ENCODE assay signal across 8 mouse cellular contexts in genomic region chr3:110141351-110142302, GRCm38 (mm10). TPM values are rescaled to one million over a fixed set of nuclear protein-coding genes. Genes with fewer than 3 reads are reported as not detected.
DNase-seq lines count a peak whose midpoint lies in the region; ATAC-seq and TF ChIP-seq lines count a peak whose summit lies in the region.

No protein-coding gene starts in this region.

- peak; percentile 69 to 74 for DNase-seq in cerebellum, adult 2 months
- DNase-seq in forelimb bud, embryonic 11.5 days (ENCODE audit: low read depth, low spot score): peak; percentile 70

- peak overlapping the region; percentile 90 for H3K4me3 ChIP-seq in megakaryocyte, embryonic 14.5 days (replicated peaks)
- H3K4me3 ChIP-seq in cerebellum, adult 2 months (replicated peaks; ENCODE audit: insufficient read depth, low read depth, low read length): peak overlapping the region; percentile 98
- H3K4me3 ChIP-seq in intestine, embryonic 16.5 days (ENCODE audit: low read length): peak overlapping the region; percentile 66
- H3K4me3 ChIP-seq in limb, embryonic 12.5 days (replicated peaks): peak overlapping the region; percentile 67
- H3K4me3 ChIP-seq in midbrain, embryonic 16.5 days (ENCODE audit: low read depth, low read length): peak overlapping the region; percentile 46

- no peak for ATAC-seq in megakaryocyte, adult 5-6 weeks (ENCODE audit: poor library complexity, severe bottlenecking)
- ATAC-seq in intestine, embryonic 16.5 days: peak; percentile 29; the same call in 1 of the 2 replicates
- ATAC-seq in limb, embryonic 12.5 days (ENCODE audit: insufficient number of reproducible peaks, insufficient read depth, low FRiP score, low TSS enrichment, low read depth): no peak
- ATAC-seq in midbrain, embryonic 16.5 days: peak; percentile 29; the same call in 1 of the 2 replicates
- no peak for ATAC-seq in erythroid progenitor cell, adult 5-6 weeks (replicated peaks; ENCODE audit: low FRiP score, poor library complexity, severe bottlenecking)

- H3K4me2 ChIP-seq in intestine, embryonic 16.5 days (ENCODE audit: low read depth, low read length): peak overlapping the region; percentile 100
- peak overlapping the region; percentile 99 for H3K4me2 ChIP-seq in limb, embryonic 12.5 days
- H3K4me2 ChIP-seq in midbrain, embryonic 16.5 days (ENCODE audit: low read length): peak overlapping the region; percentile 73

- 1% methylated on average over 13 of the region's 13 CpGs for WGBS in cerebellum, adult 2 months
- WGBS in intestine, embryonic 16.5 days: 4% methylated on average over 13 of the region's 13 CpGs
- WGBS in limb, embryonic 12.5 days: 3% methylated on average over 13 of the region's 13 CpGs
- 2% methylated on average over 13 of the region's 13 CpGs for WGBS in midbrain, embryonic 16.5 days

- 0 out of 2 replicates have a peak, but pooled peaks cover 2% of the 10 kb centered on the region for H3K9me3 ChIP-seq in megakaryocyte, embryonic 14.5 days
- no peaks in the 10 kb centered on the region for H3K9me3 ChIP-seq in intestine, embryonic 16.5 days (ENCODE audit: control insufficient read depth, low read length)
- no peaks in the 10 kb centered on the region for H3K9me3 ChIP-seq in limb, embryonic 12.5 days
- no peaks in the 10 kb centered on the region for H3K9me3 ChIP-seq in midbrain, embryonic 16.5 days (replicated peaks; ENCODE audit: control insufficient read depth, low read length, poor library complexity, severe bottlenecking)

- H3K4me1 ChIP-seq in megakaryocyte, embryonic 14.5 days: peaks cover 21% of the 10 kb centered on the region
- H3K4me1 ChIP-seq in cerebellum, adult 2 months (ENCODE audit: control insufficient read depth, insufficient read depth, low read length): peaks cover 9% of the 10 kb centered on the region
- H3K4me1 ChIP-seq in intestine, embryonic 16.5 days (ENCODE audit: control insufficient read depth, insufficient read depth, low read length): peaks cover 8% of the 10 kb centered on the region; the same call in 1 of the 2 replicates
- H3K4me1 ChIP-seq in limb, embryonic 12.5 days (replicated peaks): no peaks in the 10 kb centered on the region; the same call in 1 of the 2 replicates
- peaks cover 2% of the 10 kb centered on the region; the same call in 1 of the 2 replicates for H3K4me1 ChIP-seq in midbrain, embryonic 16.5 days (ENCODE audit: control insufficient read depth, insufficient read depth, low read length)

- peak; percentile 52; the same call in 1 of the 2 replicates for TF ChIP-seq CTCF in cerebellum, adult 2 months (IDR thresholded peaks at IDR 0.05; ENCODE audit: borderline replicate concordance, insufficient read depth, low read depth, low read length)

- H3K27me3 ChIP-seq in megakaryocyte, embryonic 14.5 days (replicated peaks): peaks cover 43% of the 10 kb centered on the region
- H3K27me3 ChIP-seq in cerebellum, adult 2 months (ENCODE audit: control insufficient read depth, insufficient read depth, low read length): 0 out of 2 replicates have a peak, but pooled peaks cover 1% of the 10 kb centered on the region
- peaks cover 4% of the 10 kb centered on the region; the same call in 1 of the 2 replicates for H3K27me3 ChIP-seq in intestine, embryonic 16.5 days (replicated peaks; ENCODE audit: control insufficient read depth, insufficient read depth, low read length)
- peaks cover 31% of the 10 kb centered on the region for H3K27me3 ChIP-seq in limb, embryonic 12.5 days
- no peaks in the 10 kb centered on the region for H3K27me3 ChIP-seq in midbrain, embryonic 16.5 days (ENCODE audit: control insufficient read depth, insufficient read depth, low read depth, low read length)

- no peaks in the 10 kb centered on the region for H3K36me3 ChIP-seq in megakaryocyte, embryonic 14.5 days (replicated peaks; ENCODE audit: low read length)
- no peaks in the 10 kb centered on the region for H3K36me3 ChIP-seq in intestine, embryonic 16.5 days (ENCODE audit: control insufficient read depth, insufficient read depth, low read length)
- H3K36me3 ChIP-seq in limb, embryonic 12.5 days: no peaks in the 10 kb centered on the region
- H3K36me3 ChIP-seq in midbrain, embryonic 16.5 days (ENCODE audit: control insufficient read depth, insufficient read depth, low read length): no peaks in the 10 kb centered on the region

- TF ChIP-seq POLR2A in cerebellum, adult 2 months (IDR thresholded peaks at IDR 0.05; ENCODE audit: borderline replicate concordance, insufficient read depth, low read length): no peak

- H3K9ac ChIP-seq in intestine, embryonic 16.5 days (ENCODE audit: low read depth, low read length): peak overlapping the region; percentile 55; the same call in 1 of the 2 replicates
- peak overlapping the region; percentile 73; the same call in 1 of the 2 replicates for H3K9ac ChIP-seq in limb, embryonic 12.5 days (replicated peaks)
- H3K9ac ChIP-seq in midbrain, embryonic 16.5 days (ENCODE audit: low read depth, low read length): peak overlapping the region; percentile 81

- peak overlapping the region; percentile 29; the same call in 1 of the 2 replicates for H3K27ac ChIP-seq in cerebellum, adult 2 months (ENCODE audit: insufficient read depth, low read length)
- no peak overlapping the region for H3K27ac ChIP-seq in intestine, embryonic 16.5 days (ENCODE audit: low read length)
- H3K27ac ChIP-seq in limb, embryonic 12.5 days: no peak overlapping the region
- peak overlapping the region; percentile 91 for H3K27ac ChIP-seq in midbrain, embryonic 16.5 days (ENCODE audit: low read length)

RNA-seq across cellular contexts. Expression of gene Ntng1, which starts 2.2 kb away (rescaled TPM):
- polyA plus RNA-seq in megakaryocyte, embryonic 14.5 days (2012; ENCODE audit: insufficient read depth, low replicate concordance): not detected in 2 replicates
- total RNA-seq in megakaryocyte, adult 5-6 weeks (2015): not detected in 2 replicates
- total RNA-seq in megakaryocyte, adult 5-6 weeks (2017): not detected in 2 replicates
- polyA plus RNA-seq in cerebellum, adult 2 months (2012; rRNA removed): 24.9 and 27.8 TPM in 2 replicates
- polyA plus RNA-seq in intestine, embryonic 16.5 days (2015; fragmentation: Nextera tagmentation; extraction: Ambion mirVana): 2.3 and 3.0 TPM in 2 replicates
- 4.5 and 5.3 TPM in 2 replicates for polyA plus RNA-seq in limb, embryonic 12.5 days (2016; fragmentation: Nextera tagmentation; extraction: Ambion mirVana)
- 53.8 and 67.7 TPM in 2 replicates for polyA plus RNA-seq in midbrain, embryonic 16.5 days (2015; fragmentation: Nextera tagmentation; extraction: Ambion mirVana)
- total RNA-seq in erythroid progenitor cell, adult 5-6 weeks (2015; ENCODE audit: low replicate concordance): not detected in 2 replicates
- total RNA-seq in erythroid progenitor cell, adult 5-6 weeks (2017; ENCODE audit: low replicate concordance): not detected in 2 replicates

Comparison
In these comparisons a context has a peak if more than half of its experiments do, and no peak if none do; other contexts are left out.
1. H3K4me3 ChIP-seq: peak in every context shown above with its lines; median percentile 98 in cerebellum, adult 2 months; 90 in megakaryocyte, embryonic 14.5 days; 67 in limb, embryonic 12.5 days; 66 in intestine, embryonic 16.5 days; 46 in midbrain, embryonic 16.5 days.
2. ATAC-seq: peak in intestine, embryonic 16.5 days (single experiment) and midbrain, embryonic 16.5 days (single experiment); none in megakaryocyte, adult 5-6 weeks (single experiment), limb, embryonic 12.5 days (single experiment) and erythroid progenitor cell, adult 5-6 weeks (single experiment).
3. H3K27ac ChIP-seq: peak in cerebellum, adult 2 months (single experiment) and midbrain, embryonic 16.5 days (single experiment); none in intestine, embryonic 16.5 days (single experiment) and limb, embryonic 12.5 days (single experiment).
4. Peak in every context shown above with its lines, with median percentiles within 50 percentile points of each other: H3K4me2 ChIP-seq and H3K9ac ChIP-seq.